Mouse (Mus musculus) v-Abl transformed pro-B cells (cell line): ENCODE measurements around the gene Vmn1r143.
"Not testable (repeated sequence)": the region's sequence is repeated elsewhere in the genome, so short reads cannot be mapped to it uniquely, and the experiment has no call there.

Source experiments
- in situ Hi-C, 2 experiments: fragments of 400-800 bp; cut with MboI; formaldehyde crosslinking; loops; one replicate each; pipeline ENCODE4 v1.15.1; 2025; ENCODE audit not compliant: unreplicated experiment in 2 of 2

The Vmn1r143 gene

DNA sequence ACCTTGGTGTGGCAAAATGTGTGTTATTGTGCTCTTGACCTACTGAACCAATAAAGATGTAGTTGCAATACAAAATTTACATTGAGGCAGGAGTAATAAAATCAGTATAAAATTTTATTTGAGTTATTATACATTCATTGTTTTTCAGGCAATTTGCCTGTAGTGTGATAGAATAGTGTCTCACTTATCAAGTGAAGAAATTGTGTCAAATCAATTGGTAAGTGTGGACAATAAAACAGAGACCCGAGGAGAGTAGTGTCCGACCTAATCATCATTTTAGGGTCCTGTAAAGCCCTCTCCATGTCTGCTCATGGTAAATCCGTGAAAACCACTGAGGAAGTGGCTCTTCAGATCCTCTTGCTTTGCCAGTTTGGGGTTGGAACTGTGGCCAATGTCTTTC lies at the start of gene Vmn1r143:
TSS of gene Vmn1r143 (plus strand) at position 301 of the 400 bp plus-strand sequence.
- in situ Hi-C loops = not testable (repeated sequence)

DNA sequence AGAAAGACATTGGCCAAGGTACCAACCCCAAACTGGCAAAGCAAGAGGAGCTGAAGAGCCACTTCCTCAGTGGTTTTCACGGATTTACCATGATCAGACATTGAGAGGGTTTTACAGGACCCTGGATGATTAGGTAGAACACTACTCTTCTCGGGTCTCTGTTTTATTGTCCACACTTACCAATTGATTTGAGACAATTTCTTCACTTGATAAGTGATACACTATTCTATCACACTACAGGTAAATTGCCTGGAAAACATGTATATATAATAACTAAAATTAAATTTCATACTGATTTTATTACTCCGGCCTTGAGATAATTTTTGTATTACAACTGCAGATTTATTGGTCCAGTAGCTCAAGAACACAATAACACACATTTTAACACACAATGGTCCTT lies 25.2 kb upstream of the Vmn1r143 start, which contains the start of gene Vmn1r142:
TSS of gene Vmn1r142 (minus strand) at position 101 of the 400 bp plus-strand sequence.
- in situ Hi-C loops = not testable (repeated sequence)

DNA sequence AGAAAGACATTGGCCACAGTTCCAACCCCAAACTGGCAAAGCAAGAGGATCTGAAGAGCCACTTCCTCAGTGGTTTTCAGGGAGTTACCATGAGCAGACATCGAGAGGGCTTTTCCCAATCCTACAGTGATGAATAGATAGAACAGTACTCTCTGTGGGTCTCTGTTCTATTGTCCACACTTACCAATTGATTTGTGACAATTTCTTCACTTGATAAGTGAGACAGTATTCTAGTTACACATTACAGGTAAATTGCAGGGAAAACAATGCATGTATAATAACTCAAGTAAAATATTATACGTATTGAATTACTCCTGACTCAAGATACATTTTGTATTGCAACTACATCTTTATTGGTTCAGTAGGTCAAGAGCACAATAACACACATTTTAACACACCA lies 12.0 kb downstream of the Vmn1r143 start, which contains the start of gene Gm8653:
TSS of gene Gm8653 (minus strand) at position 101 of the 400 bp plus-strand sequence.
- in situ Hi-C loops = not testable (repeated sequence)

GRCm38 (mm10) chr7:22229384-22229783 lies 40.2 kb downstream of the Vmn1r143 start, which contains the start of gene Gm8453:
Gene Gm8453 (minus strand): TSS chr7:22229484.
- in situ Hi-C loops = not testable (repeated sequence)
